Mouse (Mus musculus): ENCODE results near the gene Defb19. TPM values are rescaled to one million over a fixed set of nuclear protein-coding genes. Genes with fewer than 3 reads are reported as not detected.

The Defb19 gene
- total RNA-seq (2023; ENCODE audit: inconsistent age): not detected in 4 replicates

DNA sequence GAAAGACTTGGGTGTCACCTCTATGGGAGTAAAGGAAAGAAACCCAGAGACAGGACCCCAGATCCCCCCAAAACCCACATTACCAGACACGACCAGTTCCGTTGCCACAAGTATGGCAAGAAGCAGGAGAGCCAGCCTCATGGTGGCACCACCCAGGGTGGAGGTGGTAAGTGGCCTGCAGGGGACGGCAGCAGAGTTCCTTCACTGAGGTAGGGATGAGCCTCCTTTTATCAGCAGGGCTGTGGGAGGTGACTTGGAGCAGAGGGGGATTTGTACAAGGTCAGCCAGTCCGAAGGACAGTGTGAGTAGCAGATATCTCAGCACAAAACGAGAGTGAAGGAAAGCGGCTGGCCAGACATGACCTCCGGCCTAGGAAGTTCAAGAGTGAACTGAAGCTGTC, at the start of gene Defb19:
Gene Defb19, minus strand, starts transcription at position 206 of the 400 bp plus-strand sequence.

DNA sequence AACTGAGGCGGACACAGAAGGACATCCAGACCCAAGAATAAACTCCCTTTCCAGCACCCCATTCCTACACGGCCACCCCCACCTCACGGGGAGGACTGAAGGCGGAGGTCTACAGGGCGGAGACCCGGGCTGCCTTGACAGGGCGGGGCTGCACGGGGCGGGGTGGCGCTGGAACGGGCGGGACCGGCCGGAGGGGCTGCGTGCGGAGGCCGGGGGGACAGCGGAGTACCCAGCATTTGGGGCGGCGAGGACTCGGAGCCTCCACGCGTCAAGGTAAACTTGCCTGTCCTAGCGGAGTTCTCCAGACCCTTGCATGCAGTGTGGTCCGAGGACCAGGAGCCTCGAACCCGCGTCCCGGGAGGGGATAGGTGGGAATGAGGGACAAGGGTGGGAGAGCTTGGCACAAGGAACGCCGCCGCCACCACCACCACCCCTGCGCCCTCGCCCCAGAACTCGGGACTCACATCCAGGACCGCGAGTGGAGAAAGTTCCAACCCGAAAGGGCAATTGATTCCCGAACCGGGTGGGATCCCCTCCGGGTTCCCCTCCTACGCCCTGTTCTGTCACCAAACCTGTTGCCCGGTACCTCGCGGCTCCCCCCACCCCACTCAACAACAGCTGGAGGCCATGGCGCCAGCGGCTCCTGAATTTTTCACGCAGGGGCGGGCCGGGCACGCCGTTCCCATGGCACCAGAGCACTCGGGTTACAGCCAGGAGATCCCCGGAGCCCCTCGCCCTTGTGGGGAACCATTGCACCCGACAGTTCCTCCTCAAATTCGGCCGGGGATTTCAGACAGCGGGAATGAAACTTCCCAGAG, 46.9 kb upstream of the Defb19 start, which contains the start of gene Rem1:
Gene Rem1, plus strand, starts transcription at position 178 of the 818 bp plus-strand sequence.

DNA sequence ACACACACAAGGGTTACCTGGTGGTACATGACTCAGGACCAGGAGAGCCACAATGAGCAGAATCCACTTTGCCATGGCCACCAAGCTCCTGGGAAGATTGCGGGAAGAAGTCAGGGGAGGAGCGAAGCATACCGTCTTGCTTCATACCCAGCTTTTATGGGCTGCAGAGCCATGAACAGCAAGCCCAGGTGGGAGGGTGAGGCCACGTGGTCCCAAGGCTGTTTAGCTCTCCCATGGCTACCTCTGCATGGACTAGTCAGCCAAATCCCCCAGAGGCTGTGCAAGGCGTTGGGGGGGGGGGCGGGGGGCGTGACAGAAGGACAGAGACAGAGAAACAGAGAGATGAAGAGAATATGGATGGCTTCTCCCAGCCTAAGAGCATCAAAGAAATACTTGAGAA, 42.8 kb upstream of the Defb19 start, which contains the start of gene Defb25:
Gene Defb25, minus strand, starts transcription at position 101 of the 400 bp plus-strand sequence.

DNA sequence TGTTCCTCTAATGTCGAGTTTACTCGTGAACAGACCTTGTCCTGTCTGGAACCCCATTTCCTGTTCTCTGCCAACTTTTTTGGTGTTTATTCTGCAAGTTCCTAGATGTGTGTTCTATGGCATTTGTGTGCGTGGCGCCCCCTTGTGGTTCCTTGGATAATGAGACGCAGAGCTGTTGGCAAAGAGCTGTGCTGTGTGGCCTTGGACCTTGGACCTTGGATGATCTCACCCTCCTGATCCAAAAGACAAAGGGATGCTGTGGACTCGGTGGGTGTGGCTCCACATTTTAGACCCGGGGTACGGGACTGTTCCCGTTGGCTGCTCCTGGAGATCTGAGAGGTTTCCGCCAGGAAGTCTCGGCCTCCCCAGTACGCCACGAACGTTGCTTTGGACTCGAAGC, 23.9 kb upstream of the Defb19 start, which contains the start of gene Defb36:
Gene Defb36, plus strand, starts transcription at position 271 of the 400 bp plus-strand sequence.

DNA sequence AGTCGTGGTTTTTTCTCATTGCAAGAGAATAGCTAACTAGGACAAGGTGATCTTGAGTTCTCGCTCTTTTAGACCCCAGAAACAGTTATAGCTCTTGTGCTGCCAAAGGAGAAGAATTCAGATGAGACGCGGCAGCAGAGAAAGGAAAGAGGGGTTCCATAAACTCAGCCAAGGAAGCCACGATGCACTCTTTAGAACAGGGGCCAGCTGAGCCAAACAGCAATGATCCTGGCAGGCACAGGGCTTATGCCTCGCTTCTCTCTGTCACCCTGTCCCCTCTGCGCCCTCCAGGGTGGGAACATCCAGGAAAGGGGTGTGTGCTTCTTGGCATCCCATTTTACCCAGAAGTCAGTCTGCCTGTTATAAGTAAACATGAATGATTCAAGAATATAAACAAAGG, 19.2 kb upstream of the Defb19 start, which contains the start of gene Defb45:
Gene Defb45, minus strand, starts transcription at position 101 of the 400 bp plus-strand sequence.

DNA sequence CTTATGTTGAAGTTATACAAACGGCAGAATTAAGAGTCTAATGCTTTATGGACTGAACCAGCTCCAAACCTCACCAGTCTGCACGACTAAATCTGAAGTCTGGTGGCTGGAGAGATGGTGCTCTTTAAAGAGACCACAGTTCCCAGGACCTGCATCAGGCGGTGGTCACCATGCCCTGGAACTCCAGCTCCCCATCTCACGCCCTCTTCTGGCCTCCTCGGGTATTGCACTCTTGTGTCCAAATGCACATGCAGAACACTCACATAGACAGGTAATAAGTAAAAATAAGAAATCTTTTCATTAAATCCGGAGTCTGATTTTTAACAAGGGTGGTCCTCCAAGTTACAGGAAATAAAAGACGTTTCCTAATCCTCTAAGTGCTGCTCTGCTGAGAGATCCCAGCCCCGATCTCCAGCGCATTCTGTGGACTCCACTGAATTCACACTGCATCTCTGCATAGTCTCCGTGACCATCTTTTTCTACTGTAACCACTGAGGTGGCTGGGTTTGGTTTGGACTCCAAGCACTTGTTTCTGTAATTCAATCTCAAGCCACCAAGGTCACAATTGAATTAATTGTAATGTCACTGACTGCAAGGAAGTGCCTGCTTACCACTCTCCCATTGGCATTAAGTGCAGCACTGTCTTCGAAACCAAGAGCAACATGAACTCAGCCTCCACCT, 7.9 kb downstream of the Defb19 start, which contains the start of gene Defb21:
Gene Defb21, plus strand, starts transcription at position 631 of the 681 bp plus-strand sequence.

DNA sequence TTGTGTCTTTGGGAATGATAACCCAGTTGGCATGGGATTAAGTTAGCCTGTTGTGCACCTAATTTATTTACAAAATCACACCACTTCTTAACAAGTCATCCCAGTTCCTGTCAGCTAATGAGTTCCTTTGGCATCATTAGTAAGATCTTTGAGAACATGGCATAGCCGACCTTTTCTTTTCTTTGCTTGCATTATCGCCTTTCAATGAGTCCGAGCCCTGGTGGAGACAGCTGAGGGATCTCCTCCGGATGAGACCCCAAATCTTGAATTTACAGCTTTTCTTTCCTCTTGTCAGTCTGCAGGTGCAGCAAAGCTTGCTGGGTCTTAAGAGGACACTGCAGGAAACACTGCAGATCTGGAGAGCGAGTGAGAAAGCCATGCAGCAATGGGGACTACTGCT, 11.1 kb downstream of the Defb19 start, which contains the start of gene Gm17416:
Gene Gm17416, plus strand, starts transcription at position 301 of the 400 bp plus-strand sequence.

DNA sequence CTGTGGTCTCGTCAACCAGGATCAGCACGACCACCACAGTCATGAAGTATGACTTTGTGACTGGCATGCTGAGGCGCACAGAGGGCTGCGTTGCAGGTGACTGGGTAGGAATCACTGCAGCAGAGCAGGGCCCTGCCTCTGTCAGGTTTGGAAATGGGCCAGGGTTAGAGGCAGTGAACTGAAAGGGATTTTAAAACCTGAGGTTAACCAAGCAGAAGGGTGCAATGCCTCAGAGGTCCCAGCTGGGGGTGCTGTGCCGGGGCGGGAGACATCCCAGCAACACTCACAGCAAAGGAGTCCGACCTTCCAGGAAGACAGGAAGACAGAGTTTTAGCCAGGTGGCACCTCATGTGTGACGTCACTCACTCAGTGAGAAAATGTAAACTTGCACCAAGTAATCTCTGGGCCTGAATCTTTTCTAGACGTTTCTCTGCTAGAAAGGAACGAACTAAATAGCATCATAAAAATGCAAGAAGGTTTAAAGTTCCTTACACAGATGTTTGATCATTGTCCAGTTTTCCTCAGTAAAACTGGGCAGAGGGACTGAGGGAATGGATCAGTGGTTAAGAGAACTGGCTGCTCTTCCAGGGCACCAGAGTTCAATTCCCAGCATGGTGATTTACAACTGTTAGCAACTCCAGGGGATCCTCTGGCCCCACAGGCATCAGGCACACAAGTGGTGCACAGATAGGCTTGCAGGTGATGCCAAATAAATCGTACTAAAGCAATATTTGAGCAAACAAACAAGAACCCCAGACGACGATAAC, 40.0 kb downstream of the Defb19 start, which contains the start of gene Defb29:
Gene Defb29, minus strand, starts transcription at position 155 of the 767 bp plus-strand sequence.

Other genes with a start within 250 kb of the Defb19 start
- 180 to 202 TPM (median 196 TPM) in 4 replicates for gene Rbck1, start 247.7 kb downstream of the Defb19 start, total RNA-seq (2023; ENCODE audit: inconsistent age)
- 3.1 to 4.9 TPM (median 3.5 TPM) in 4 replicates for gene Trib3, start 236.3 kb downstream of the Defb19 start, total RNA-seq (2023; ENCODE audit: inconsistent age)
- not detected in 4 replicates for gene Nrsn2, start 203.7 kb downstream of the Defb19 start, total RNA-seq (2023; ENCODE audit: inconsistent age)
- 1.3 to 1.7 TPM (median 1.5 TPM) in 4 replicates for gene Sox12, start 182.2 kb downstream of the Defb19 start, total RNA-seq (2023; ENCODE audit: inconsistent age)
- 1.9 to 3.1 TPM (median 3.0 TPM) in 4 replicates for gene Zcchc3, start 165.3 kb downstream of the Defb19 start, total RNA-seq (2023; ENCODE audit: inconsistent age)
- gene 6820408C15Rik, start 164.7 kb downstream of the Defb19 start, total RNA-seq (2023; ENCODE audit: inconsistent age): not detected in 4 replicates
- not detected in 4 replicates for gene Defb23, start 115.7 kb downstream of the Defb19 start, total RNA-seq (2023; ENCODE audit: inconsistent age)
- not detected in 4 replicates for gene Defb20, start 103.2 kb downstream of the Defb19 start, total RNA-seq (2023; ENCODE audit: inconsistent age)
- gene Defb22, start 90.2 kb downstream of the Defb19 start, total RNA-seq (2023; ENCODE audit: inconsistent age): not detected in 4 replicates
- not detected in 4 replicates for gene Defb26, start 68.6 kb downstream of the Defb19 start, total RNA-seq (2023; ENCODE audit: inconsistent age)
- gene Defb28, start 62.1 kb downstream of the Defb19 start, total RNA-seq (2023; ENCODE audit: inconsistent age): not detected in 4 replicates
- not detected in 4 replicates for gene Defb29, start 40.2 kb downstream of the Defb19 start, total RNA-seq (2023; ENCODE audit: inconsistent age)
- not detected in 4 replicates for gene Gm17416, start 11.0 kb downstream of the Defb19 start, total RNA-seq (2023; ENCODE audit: inconsistent age)
- not detected in 4 replicates for gene Defb21, start 7.6 kb downstream of the Defb19 start, total RNA-seq (2023; ENCODE audit: inconsistent age)
- gene Defb45, start 19.1 kb upstream of the Defb19 start, total RNA-seq (2023; ENCODE audit: inconsistent age): not detected in 4 replicates
- gene Defb36, start 24.0 kb upstream of the Defb19 start, total RNA-seq (2023; ENCODE audit: inconsistent age): not detected in 4 replicates
- not detected in 4 replicates for gene Defb25, start 42.7 kb upstream of the Defb19 start, total RNA-seq (2023; ENCODE audit: inconsistent age)
- not detected in 4 replicates for gene Rem1, start 46.6 kb upstream of the Defb19 start, total RNA-seq (2023; ENCODE audit: inconsistent age)
- gene H13, start 89.1 kb upstream of the Defb19 start, total RNA-seq (2023; ENCODE audit: inconsistent age): 93.5 to 100 TPM (median 97.7 TPM) in 4 replicates
- 17.9 to 23.9 TPM (median 20.3 TPM) in 4 replicates for gene Mcts2, start 106.7 kb upstream of the Defb19 start, total RNA-seq (2023; ENCODE audit: inconsistent age)
- gene Id1, start 155.9 kb upstream of the Defb19 start, total RNA-seq (2023; ENCODE audit: inconsistent age): 0.51 to 0.61 TPM (median 0.57 TPM) in 3 of 4 replicates, not detected in the other
- gene Cox4i2, start 173.9 kb upstream of the Defb19 start, total RNA-seq (2023; ENCODE audit: inconsistent age): not detected in 4 replicates

All from B cell, adult (primary cell).